Mouse (Mus musculus) cerebellum, postnatal 4 days (tissue): ENCODE measurements around the gene Tbx19.

Experiments
- DNase-seq, 2 experiments: peaks; one replicate each; pipeline ENCODE4 v3.0.0; 2022; ENCODE audit warnings: low spot score in 2 of 2, mixed read lengths in 1 of 2

Gene Tbx19

GRCm38 (mm10) chr1:165185116-165185515 is 24.5 kb upstream of the Tbx19 start:
- DNase-seq = no peak

- DNase-seq = no peak
Observed at GRCm38 (mm10) chr1:165184178-165184577, 23.6 kb upstream of the Tbx19 start.

- DNase-seq = no peak
Observed at GRCm38 (mm10) chr1:165183400-165183799, 22.8 kb upstream of the Tbx19 start.

- no peak for DNase-seq
Observed at GRCm38 (mm10) chr1:165179321-165179720, 18.7 kb upstream of the Tbx19 start.

- no peak for DNase-seq
Observed at GRCm38 (mm10) chr1:165178075-165178474, 17.5 kb upstream of the Tbx19 start.

- no peak for DNase-seq
Observed at GRCm38 (mm10) chr1:165174059-165174616, 13.6 kb upstream of the Tbx19 start.

- no peak for DNase-seq
Observed at GRCm38 (mm10) chr1:165171277-165171676, 10.7 kb upstream of the Tbx19 start.

- no peak for DNase-seq
Observed at GRCm38 (mm10) chr1:165170157-165170556, 9.6 kb upstream of the Tbx19 start.

GRCm38 (mm10) chr1:165169462-165169861 is 8.9 kb upstream of the Tbx19 start:
- DNase-seq = no peak

GRCm38 (mm10) chr1:165164920-165165319 is 4.3 kb upstream of the Tbx19 start:
- DNase-seq = no peak

- DNase-seq = no peak
Observed at GRCm38 (mm10) chr1:165158841-165159240, 1.7 kb downstream of the Tbx19 start.

- no peak for DNase-seq
Observed at GRCm38 (mm10) chr1:165154162-165154561, 6.4 kb downstream of the Tbx19 start.

GRCm38 (mm10) chr1:165151216-165151615 is 9.4 kb downstream of the Tbx19 start:
- DNase-seq = no peak

GRCm38 (mm10) chr1:165142343-165142916 is 18.1 kb downstream of the Tbx19 start:
- DNase-seq = no peak

GRCm38 (mm10) chr1:165140227-165140626 is 20.3 kb downstream of the Tbx19 start:
- no peak for DNase-seq

- no peak for DNase-seq
Observed at GRCm38 (mm10) chr1:165133858-165134257, 26.7 kb downstream of the Tbx19 start.

- no peak for DNase-seq
Observed at GRCm38 (mm10) chr1:165133279-165133678, 27.3 kb downstream of the Tbx19 start.

GRCm38 (mm10) chr1:165132187-165132877 is 28.2 kb downstream of the Tbx19 start:
- peak; percentile 75 to 79 for DNase-seq

GRCm38 (mm10) chr1:165129573-165129972 is 31.0 kb downstream of the Tbx19 start:
- no peak for DNase-seq

- DNase-seq = no peak
Observed at GRCm38 (mm10) chr1:165121096-165121495, 39.5 kb downstream of the Tbx19 start.

- peak; percentile 90 to 91 for DNase-seq
Observed at GRCm38 (mm10) chr1:165120349-165120898, 40.1 kb downstream of the Tbx19 start.

GRCm38 (mm10) chr1:165119760-165120159 is 40.8 kb downstream of the Tbx19 start:
- DNase-seq = no peak
